Mouse (Mus musculus) erythroblast, embryonic 14.5 days (primary cell): Measurements from ENCODE around the gene Tusc2.

Experiments used
- GATA1 ChIP-seq: IDR thresholded peaks from 2 replicates; pipeline ENCODE4 v1.6.1; 2012; ENCODE audit warnings: low read length, inconsistent platforms, mixed read lengths
- TAL1 ChIP-seq: IDR thresholded peaks from 3 replicates; pipeline ENCODE4 v1.6.1; 2012; ENCODE audit warnings: low read length, inconsistent platforms, mixed read lengths

- TF ChIP-seq TAL1, result no peak
- TF ChIP-seq GATA1, result no peak
These were observed 42.1 kb downstream of the Tusc2 start for GRCm38 (mm10) chr9:107605041-107605661.
